Mouse (Mus musculus) cerebellum, postnatal 14 days (tissue): ENCODE data around the gene Gm21943.
"Not testable (repeated sequence)": the region's sequence is repeated elsewhere in the genome, so short reads cannot be mapped to it uniquely, and the experiment has no call there.

Experiments used
- DNase-seq, 2 experiments: peaks; one replicate each; pipeline ENCODE4 v3.0.0; 2021; ENCODE audit warnings: mixed read lengths in 2 of 2

Gm21943 gene

DNA sequence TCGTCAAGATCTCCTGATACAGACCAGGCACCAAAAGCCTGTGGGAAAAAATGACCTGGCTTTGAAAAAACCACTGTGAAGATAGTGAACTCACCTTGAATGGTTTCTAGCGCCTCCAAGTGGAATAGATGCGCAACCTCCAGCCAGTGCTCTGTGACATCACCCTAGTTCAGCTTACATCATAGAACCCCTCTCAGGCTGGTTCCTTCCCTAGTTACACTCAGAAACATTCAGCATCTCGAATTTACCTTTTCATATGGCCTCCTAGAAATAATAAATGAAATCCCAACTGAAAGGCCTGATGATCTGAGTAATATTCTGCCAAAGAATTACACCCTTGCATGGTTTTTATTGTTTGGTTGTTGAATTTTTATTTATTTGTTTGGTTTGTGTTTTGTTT lies at the start of gene Gm21943:
Gm21943 (minus strand) TSS at position 101 of the 400 bp plus-strand sequence.
- DNase-seq = not testable (repeated sequence)
